Mouse (Mus musculus) induced T-regulatory cell, adult 2 months (primary cell): ENCODE results near the gene Tmcc3.
A peak's percentile ranks its signal among the peaks of the same experiment; 100 is the strongest.

Source experiments
- DNase-seq: peaks from one replicate; pipeline ENCODE4 v3.0.0-alpha.2; 2012; ENCODE audit warnings: low read depth

Tmcc3 gene

GRCm38 (mm10) chr10:94549511-94550232 is 237.9 kb downstream of the Tmcc3 start:
- no peak for DNase-seq

GRCm38 (mm10) chr10:94550649-94551048 is 238.9 kb downstream of the Tmcc3 start:
- DNase-seq: no peak

GRCm38 (mm10) chr10:94551065-94551464 is 239.3 kb downstream of the Tmcc3 start:
- DNase-seq: no peak

- peak; percentile 33 for DNase-seq
Observed at GRCm38 (mm10) chr10:94551511-94551910, 239.8 kb downstream of the Tmcc3 start.

DNA sequence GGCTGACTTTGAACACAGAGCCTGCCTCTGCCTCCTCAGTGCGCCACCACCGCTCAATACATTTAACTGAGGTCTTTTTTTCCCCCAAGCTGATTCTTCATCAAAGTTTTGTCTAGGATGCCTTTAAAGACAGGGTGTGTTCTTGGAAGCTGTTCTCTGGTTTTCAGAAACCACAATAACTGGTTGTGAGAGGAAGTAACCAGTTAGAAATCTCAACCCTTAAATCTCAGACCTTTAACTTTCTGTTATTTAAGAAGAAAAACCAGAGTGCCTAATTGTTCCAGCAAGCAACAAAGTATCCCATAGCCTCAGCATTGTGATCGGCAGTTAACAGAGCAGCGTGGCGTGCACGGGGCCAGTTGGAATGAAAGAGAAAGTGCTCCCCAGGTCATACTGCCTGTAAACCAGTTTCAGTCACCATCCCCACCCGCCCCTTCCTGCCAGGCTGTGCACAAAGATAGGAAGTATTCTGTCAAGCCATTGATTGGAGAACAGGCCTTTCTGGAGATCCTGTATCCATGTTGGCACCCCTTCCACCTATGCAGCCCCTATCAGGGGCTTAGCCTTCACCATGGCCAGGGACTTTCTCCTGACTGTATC is 240.3 kb downstream of the Tmcc3 start:
- peak; percentile 73 for DNase-seq

DNA sequence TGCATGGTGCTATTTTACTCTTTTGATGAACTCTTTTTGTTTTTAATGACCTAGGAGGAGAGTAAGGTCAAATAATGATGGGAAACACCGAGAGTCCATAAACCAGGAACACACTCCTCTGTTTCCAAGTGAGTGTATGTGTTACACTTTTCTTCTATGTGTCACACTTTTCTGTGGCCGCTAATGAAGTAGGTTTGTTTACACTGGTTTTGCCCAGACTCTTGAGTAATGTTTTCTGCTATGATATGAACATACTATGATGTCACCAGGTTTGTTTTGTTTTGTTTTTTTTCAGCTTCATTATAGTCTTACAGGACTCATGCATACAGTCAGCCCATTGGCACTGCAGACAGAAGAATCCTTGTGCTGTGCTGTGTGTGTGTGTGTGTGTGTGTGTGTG is 243.6 kb downstream of the Tmcc3 start:
- DNase-seq: no peak

GRCm38 (mm10) chr10:94557428-94558149 is 245.8 kb downstream of the Tmcc3 start:
- no peak for DNase-seq

DNA sequence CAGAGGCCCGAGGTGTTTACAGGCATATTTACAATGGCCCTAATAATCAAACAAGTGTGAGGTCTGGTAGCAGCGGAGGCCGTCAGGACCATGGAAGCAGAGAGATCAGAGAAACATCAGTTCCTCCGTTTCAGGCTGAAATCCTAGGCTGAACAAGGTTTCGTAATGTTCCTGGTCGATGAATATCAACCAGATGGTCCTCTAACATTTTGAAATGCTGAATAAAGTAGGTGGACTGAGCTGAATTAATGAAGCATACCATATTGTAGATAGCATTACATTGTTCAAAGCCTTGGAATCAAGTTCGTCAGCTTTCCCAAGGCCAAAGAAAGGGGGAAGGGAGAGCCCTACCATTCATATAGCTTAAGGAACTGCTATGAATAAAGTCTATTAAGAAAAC is 247.1 kb downstream of the Tmcc3 start:
- no peak for DNase-seq

- DNase-seq: no peak
Observed at GRCm38 (mm10) chr10:94561351-94561750, 249.6 kb downstream of the Tmcc3 start.

DNA sequence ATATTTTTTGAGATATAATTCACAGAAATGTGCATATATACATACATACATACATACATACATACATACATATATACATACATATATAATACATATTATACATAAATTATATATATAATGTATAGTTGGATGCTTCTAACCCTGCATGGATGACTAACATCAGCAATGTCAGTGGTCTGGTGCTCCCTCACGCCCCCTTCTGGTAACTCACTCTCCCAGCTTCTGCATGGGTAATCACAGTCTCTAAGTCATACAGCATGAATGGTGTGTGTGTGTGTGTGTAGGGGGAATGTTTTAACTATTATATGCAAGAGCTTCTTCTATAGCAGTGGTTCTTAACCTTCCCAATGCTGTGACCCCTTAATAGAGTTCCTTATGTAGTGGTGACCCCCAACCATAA is 250.4 kb downstream of the Tmcc3 start:
- peak; percentile 61 for DNase-seq

- no peak for DNase-seq
Observed at GRCm38 (mm10) chr10:94562991-94563390, 251.2 kb downstream of the Tmcc3 start.

GRCm38 (mm10) chr10:94565410-94566221 is 253.9 kb downstream of the Tmcc3 start:
- no peak for DNase-seq

GRCm38 (mm10) chr10:94566222-94566868 is 254.6 kb downstream of the Tmcc3 start:
- DNase-seq: no peak

- no peak for DNase-seq
Observed at GRCm38 (mm10) chr10:94567251-94567650, 255.5 kb downstream of the Tmcc3 start.

- DNase-seq: no peak
Observed at GRCm38 (mm10) chr10:94567915-94568314, 256.2 kb downstream of the Tmcc3 start.

GRCm38 (mm10) chr10:94568867-94569266 is 257.1 kb downstream of the Tmcc3 start:
- DNase-seq: no peak

GRCm38 (mm10) chr10:94569731-94570130 is 258.0 kb downstream of the Tmcc3 start:
- DNase-seq: no peak

DNA sequence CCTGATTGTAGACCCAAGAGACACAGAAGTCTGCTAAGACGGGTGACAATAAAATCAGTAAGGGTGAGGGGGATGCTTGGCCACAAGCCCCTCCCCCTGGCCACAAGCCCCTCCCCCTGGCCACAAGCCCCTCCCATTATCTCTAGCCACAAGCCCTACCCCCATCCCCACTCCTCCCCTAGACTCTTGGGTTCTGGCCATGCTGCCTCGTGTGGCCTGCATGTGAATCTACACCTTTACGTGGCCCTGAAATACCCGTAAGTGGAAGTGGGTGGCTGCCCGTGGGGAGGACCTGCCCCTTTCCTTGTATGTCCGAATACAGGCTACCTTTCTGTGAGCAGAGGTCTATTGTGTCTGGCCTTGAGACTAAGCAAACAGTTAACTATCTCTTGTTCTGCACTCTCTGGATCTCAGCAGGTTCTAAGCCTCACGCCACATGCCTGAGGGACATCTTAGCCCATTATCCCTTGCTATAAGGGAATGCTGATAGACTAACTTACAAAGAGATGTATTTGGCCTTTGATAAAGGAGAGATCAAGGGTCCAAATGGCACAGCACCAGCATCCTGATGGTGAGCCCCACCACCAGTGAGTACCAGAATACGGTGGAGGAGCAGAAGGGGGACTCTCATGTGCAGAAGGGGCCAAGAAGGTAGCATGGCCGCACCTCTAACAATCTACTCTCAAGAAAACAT is 260.3 kb downstream of the Tmcc3 start:
- peak; percentile 36 for DNase-seq

- DNase-seq: no peak
Observed at GRCm38 (mm10) chr10:94572772-94573171, 261.0 kb downstream of the Tmcc3 start.

DNA sequence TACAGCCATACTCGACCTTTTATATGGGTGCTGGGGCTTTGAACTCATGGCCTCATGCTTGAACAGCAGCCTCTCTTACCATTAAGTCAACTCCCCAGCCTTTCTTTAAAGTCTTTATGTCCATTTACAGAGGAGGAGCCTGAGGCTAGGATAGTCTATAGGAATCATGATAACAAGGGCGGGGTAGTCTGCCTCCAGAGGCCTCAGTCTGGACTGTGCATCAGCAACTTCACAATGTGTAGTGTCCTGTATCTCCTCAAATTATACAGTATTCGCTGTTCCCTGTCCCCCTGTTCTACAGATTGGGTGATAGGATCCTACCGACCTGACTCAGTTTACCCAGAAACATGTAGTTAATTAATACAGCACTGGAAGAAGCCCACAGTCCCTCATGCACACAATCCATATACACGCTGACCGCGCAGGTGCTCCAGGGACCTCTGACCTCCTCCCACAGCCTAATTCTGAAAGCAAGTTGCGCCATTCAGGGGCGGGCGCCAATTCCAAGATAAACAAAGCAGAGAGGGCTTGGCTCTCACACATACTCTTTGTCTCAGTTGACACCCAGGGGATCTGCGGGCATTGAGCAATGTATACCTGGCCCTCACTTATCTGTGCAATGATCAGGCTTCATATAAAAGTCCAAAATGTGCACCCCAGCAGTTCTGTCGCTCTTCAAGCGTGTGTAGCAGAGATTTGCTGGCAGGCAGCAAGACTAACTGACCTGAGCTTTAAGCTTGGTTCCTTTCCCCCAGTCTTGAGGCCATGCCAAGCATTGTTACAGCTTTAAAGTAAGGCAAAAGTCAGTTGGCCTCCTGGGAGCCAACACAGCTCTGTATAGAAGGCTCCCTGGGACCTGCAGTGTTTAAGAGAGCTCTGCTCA is 262.9 kb downstream of the Tmcc3 start:
- no peak for DNase-seq
